Mouse (Mus musculus): Measurements from ENCODE around the gene Pcsk2.

The Pcsk2 gene

DNA sequence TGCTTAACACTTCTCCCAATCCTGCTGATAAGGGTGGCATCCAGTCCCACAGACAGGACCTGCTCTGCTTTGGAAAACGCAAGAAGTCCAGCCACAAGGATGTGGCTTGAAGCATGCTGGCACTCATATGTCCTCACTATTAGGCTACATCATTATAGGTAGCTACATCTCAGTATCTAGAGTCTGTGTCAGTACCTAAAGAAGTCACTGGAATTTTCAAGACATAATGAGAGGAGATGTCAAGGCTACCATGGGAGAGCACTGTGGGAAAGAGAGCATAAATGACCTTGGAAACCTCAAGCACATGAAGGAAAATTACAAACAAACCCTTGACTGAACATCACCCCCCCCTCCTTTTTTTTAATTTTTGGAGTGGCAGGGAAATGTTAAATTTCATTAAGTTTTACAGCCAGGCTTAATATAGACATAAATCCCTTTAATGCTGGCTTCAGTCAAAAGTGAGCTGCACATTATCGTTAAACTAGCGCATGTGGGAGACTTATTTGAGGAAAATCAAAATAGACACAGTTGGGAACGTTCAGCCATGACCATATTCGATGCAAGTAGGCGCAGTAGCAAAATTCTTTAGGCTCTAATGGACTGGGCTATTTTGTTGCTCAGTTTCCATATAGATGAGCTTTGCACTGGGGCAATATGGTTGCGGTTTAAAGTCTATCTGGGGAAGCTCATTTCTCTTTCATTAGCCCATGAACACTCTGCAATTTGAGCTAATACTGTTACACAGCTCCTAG is 193.7 kb downstream of the Pcsk2 start:
- DNase-seq = no peak

- DNase-seq = no peak
These were observed 196.5 kb downstream of the Pcsk2 start for GRCm38 (mm10) chr2:143742436-143742835.

DNA sequence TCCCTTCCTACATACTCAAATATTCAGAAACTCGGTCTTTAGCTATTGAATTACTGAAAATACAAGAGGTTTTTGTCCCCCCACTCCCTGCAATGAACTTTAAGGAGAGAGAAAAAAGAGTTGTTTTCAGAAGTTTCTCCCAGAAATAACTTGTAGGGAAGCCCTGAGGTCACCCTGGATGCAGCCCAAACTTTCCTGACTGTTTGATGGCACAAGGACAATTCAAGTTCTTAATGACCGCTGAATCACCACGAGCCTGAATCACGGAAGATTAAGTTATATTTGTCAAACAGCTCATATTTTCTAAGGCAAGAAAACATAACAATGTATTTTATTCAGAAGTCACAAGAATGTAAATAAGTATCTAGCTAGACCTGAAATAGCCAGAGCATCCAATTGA is 197.1 kb downstream of the Pcsk2 start:
- DNase-seq = no peak

DNA sequence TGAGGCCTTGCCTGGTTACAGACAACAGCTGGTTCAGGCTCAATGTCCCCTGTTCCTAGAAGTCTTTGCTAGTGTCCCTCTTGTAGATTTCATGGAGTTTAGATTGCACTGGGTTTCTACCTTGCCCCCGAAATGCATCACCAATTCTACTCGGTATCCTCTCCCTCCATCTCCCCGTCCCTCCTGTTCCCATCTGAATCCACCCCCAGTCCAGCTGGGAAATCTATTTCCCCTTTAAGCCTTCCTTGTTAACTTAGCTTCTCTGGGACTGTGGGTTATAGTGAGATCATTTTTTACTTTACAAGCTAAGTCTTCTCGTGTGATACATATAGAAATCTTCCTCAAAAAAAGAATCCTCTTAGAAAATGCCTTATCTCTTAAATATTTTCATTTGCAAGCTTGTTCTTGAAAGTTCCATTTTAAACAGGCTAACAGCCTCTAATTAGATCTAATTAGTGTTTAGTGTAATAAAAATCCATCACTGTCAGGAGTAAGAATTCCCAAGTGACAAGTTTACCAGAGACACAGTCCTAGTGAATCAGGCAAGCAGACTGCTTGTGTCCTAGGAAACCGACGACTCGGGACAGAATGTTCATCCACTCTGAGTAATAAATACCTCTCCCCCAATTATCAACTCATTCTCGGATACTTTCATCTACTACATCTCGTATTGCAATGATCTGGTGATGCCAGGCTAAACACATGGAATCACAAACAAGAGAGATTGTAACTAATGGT is 206.3 kb downstream of the Pcsk2 start:
- DNase-seq = no peak

GRCm38 (mm10) chr2:143776448-143776847 is 230.5 kb downstream of the Pcsk2 start:
- peak; percentile 14 for DNase-seq

- no peak for DNase-seq
These were observed 234.4 kb downstream of the Pcsk2 start for GRCm38 (mm10) chr2:143780310-143780709.

DNA sequence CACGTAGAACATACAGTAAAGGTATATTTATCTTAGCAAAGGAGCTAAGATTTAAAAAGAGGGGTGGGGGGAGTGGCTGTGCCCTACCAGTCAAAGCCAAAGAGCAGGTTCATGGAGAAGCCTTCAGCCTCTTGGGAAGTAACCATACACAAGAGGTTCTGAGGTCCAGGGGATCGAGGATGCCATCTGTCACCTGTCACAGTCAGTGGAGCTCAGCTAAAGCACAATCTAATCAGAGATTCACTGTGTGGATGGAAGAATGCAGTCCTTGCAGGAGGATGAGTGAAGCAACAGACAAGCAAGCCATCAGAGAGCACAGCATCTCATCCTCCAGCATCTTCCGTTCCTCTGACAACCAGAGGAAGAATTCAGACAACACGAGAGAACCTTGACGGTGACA is 244.0 kb downstream of the Pcsk2 start:
- no peak for DNase-seq

DNA sequence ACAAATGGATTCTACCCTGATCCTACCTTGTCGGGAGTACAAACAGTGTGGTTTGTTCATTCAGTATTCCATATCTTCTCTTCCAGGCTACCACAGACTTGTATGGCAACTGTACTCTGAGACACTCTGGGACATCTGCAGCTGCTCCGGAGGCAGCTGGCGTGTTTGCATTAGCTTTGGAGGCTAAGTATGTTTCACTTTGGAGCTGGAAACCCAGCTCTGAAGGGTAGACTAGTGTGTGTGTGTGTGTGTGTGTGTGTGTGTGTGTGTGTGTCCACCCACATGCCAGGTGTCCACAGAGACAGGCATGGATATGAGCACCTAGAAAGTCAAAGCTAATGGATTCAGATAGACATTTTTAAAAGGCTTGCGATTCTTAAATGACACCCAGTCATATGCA is 249.9 kb downstream of the Pcsk2 start:
- peak; percentile 14 for DNase-seq

DNA sequence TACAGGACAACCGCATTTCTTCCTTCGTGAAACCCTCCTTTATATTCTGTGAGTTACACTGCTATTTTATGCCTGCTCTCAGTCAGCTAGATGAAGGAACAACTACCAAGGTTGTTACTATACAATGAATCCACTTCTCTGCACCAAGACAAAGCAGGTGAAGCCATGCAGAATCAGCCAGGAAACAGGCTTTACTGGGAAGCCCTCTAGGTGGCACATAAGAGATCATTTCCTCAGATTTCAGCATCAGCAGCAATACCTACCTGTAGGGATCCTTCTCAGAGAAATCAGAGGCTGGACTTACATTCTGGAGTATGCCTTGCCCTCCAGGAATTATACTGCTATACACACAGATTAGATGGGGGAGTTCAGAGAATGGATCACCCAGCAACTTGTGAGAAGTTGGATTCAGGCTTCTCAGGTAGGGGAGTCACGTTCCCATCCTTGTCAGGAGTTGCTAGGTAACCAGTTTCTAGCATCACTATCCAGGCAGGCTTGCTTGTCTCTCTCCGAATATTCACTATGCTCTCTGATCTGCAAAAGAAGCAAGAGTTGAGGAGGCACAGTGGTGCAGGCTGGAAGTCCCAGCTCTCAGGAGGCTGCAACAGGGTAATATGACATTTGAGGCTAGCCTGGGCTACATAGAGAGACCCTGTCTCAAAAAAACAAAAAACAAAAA is 250.5 kb downstream of the Pcsk2 start:
- DNase-seq = no peak

DNA sequence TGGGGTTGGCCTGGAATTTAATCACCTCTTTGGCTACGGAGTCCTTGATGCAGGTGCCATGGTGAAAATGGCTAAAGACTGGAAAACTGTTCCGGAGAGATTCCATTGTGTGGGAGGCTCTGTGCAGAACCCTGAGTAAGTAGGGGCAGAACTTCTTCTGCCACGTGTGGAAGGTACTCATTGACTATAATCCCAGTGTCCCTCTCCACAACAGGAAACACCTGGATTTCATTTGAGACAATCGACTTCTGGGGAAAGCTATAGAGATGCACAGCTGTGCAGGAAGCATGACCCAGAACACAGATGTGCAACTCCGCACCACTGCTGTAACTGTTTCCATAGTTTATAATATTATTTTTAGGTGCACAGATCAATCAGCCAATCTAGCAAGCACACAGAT is 255.1 kb downstream of the Pcsk2 start:
- no peak for DNase-seq

GRCm38 (mm10) chr2:143806140-143806923 is 260.4 kb downstream of the Pcsk2 start:
- DNase-seq = no peak

GRCm38 (mm10) chr2:143806924-143807664 is 261.1 kb downstream of the Pcsk2 start:
- no peak for DNase-seq

DNA sequence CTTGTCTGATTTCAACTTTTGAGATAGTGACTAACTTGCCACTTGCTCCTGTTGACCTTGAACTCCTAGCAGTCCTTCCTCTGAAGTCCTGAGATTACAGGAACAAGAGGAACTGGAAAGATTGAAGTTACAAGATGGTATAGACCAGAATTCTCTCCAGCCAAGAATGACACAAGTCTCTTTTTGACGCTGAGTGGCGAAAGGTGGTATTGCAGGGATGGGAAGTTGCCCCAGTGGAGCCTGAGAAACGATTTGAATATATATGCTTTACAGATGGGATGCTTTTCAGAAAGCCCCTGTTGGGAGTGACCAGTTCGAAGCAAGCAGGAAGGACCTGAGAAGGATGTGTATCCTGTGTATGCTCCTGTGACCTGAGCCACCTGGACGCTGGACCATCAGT is 262.8 kb downstream of the Pcsk2 start:
- DNase-seq = no peak

GRCm38 (mm10) chr2:143812262-143812661 is 266.3 kb downstream of the Pcsk2 start:
- DNase-seq = no peak

- DNase-seq = no peak
These were observed 267.5 kb downstream of the Pcsk2 start for GRCm38 (mm10) chr2:143813461-143813860.

DNA sequence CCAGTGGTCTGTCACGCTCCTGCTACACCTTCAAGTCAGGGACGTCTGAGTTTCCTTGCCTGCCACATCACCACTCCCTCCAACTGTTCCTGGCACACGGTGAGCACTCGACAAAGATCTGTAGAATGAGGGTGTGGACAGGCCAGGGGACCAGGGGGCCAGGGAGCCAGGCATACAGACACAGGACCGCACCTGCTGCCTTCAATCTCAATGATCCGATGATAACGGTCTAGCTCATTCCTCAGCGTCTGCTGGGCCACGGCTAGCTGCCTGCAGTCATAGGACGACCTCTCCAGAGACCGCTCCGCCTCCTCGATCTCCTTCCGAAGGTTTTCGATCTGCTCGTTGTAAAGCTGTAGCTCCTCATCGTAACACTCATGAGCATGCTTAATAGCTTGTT is 285.7 kb downstream of the Pcsk2 start:
- DNase-seq = no peak

DNA sequence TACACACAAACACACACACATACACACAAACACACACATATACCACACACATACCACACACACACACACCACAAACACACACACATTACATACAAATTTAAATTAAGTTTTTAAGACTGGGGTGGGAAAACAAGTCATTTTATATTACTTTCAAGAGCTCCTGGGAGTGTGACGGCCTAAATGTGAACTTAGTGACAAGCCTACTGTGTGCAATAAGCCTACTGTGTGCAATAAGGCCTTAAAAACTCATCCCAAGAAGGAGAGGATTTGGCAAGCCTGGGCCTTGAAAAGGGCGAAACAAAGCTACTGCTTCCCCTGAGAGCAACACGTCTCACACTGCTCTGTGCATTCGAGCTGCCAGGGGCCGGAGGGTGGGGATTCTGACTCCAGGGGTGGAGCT is 286.8 kb downstream of the Pcsk2 start:
- no peak for DNase-seq

- DNase-seq = no peak
These were observed 288.1 kb downstream of the Pcsk2 start for GRCm38 (mm10) chr2:143834082-143834481.

DNA sequence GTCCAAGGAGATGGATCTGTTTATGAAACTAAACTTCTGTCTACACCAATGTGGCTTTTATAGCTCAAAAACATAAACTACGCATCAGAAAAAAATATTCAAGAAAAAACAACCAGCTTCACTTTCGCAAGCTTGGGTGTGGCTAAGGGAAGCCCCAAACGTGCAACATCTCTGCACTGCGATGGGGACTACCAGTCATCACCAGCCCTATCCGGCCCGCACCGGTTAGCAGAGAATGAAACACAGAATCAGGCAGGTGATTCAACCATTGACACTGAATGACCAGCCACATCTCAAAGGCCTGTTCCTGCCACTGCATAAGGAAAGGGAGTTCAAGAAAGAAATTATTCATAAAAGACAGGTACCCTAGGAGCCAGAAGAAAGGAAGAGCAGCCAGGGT is 289.9 kb downstream of the Pcsk2 start:
- DNase-seq = no peak

DNA sequence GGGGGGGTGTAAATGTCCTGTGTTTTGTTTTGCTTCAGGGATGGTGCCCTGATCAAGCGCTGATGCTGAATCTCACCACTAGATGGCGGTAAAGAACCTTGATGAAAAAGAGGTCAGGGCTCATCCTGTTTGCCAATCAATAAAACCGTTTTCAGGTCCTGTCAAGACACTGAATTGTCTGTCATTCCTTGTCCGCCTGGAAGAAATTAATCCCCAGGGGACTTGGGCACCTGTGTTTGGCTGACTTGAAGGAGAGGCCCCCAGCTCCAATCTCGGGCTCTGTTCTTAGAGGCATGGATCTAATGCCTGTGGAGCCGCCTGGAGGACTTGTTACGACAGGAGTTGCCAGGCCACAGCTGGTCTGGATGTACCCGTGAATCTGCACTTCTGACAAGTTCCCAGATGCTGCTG is 291.3 kb downstream of the Pcsk2 start:
- DNase-seq = peak; percentile 65

- no peak for DNase-seq
These were observed 292.7 kb downstream of the Pcsk2 start for GRCm38 (mm10) chr2:143838698-143839097.

- no peak for DNase-seq
These were observed 293.5 kb downstream of the Pcsk2 start for GRCm38 (mm10) chr2:143839458-143839857.
